Mouse (Mus musculus): ENCODE measurements around the gene Slc22a14.

Slc22a14 gene

GRCm38 (mm10) chr9:119142066-119142465, 223.3 kb downstream of the Slc22a14 start:
- DNase-seq (ENCODE audit: low spot score) = no peak

- no peak for DNase-seq (ENCODE audit: low spot score)
Observed at GRCm38 (mm10) chr9:119138836-119139235, 226.5 kb downstream of the Slc22a14 start.

- no peak for DNase-seq (ENCODE audit: low spot score)
Observed at GRCm38 (mm10) chr9:119130692-119131091, 234.7 kb downstream of the Slc22a14 start.

- no peak for DNase-seq (ENCODE audit: low spot score)
Observed at GRCm38 (mm10) chr9:119128436-119129181, 236.7 kb downstream of the Slc22a14 start.

- DNase-seq (ENCODE audit: low spot score) = no peak
Observed at GRCm38 (mm10) chr9:119122596-119123369, 242.6 kb downstream of the Slc22a14 start.

- no peak for DNase-seq (ENCODE audit: low spot score)
Observed at GRCm38 (mm10) chr9:119120168-119120560, 245.2 kb downstream of the Slc22a14 start.
